In genomic region chr1:60625698-60626486, GRCm38 (mm10) we compare ENCODE assay signal across 15 mouse cellular contexts. TPM values are rescaled to one million over a fixed set of nuclear protein-coding genes. Genes with fewer than 3 reads are reported as not detected.
DNase-seq lines count a peak whose midpoint lies in the region; ATAC-seq and TF ChIP-seq lines count a peak whose summit lies in the region.
"Had no signal": no experiment of that assay in that cellular context is flagged by ENCODE, and none has a peak within 500 bp of the region (broad histone marks: within the 10 kb centered on the region; RNA-seq: fewer than 3 reads in every experiment).

No protein-coding gene starts in this region.

- H3K4me3 ChIP-seq in E14TG2a.4 (replicated peaks; ENCODE audit: low read length): peak overlapping the region; percentile 30; the same call in 1 of the 2 replicates
- H3K4me3 ChIP-seq in midbrain, embryonic 14.5 days (replicated peaks; ENCODE audit: low read depth, low read length): no peak overlapping the region
- H3K4me3 ChIP-seq in kidney, embryonic 14.5 days (ENCODE audit: low read length): no peak overlapping the region
- H3K4me3 ChIP-seq: heart, embryonic 15.5 days; kidney, embryonic 15.5 days; limb, embryonic 12.5 days had no signal

- H3K9me3 ChIP-seq in E14TG2a.4 (ENCODE audit: low read length): no peaks in the 10 kb centered on the region
- no peaks in the 10 kb centered on the region for H3K9me3 ChIP-seq in midbrain, embryonic 14.5 days (ENCODE audit: control insufficient read depth, low read length)
- H3K9me3 ChIP-seq in kidney, embryonic 14.5 days (ENCODE audit: control insufficient read depth, low read length): no peaks in the 10 kb centered on the region
- H3K9me3 ChIP-seq: G1E; heart, embryonic 15.5 days; kidney, embryonic 15.5 days; limb, embryonic 12.5 days had no signal

- H3K4me1 ChIP-seq in E14TG2a.4 (replicated peaks; ENCODE audit: low read depth, low read length): peaks cover 6% of the 10 kb centered on the region; the same call in 1 of the 2 replicates
- peaks cover 17% of the 10 kb centered on the region for H3K4me1 ChIP-seq in midbrain, embryonic 14.5 days (ENCODE audit: control insufficient read depth, insufficient read depth, low read length)
- H3K4me1 ChIP-seq in kidney, embryonic 14.5 days (ENCODE audit: control insufficient read depth, insufficient read depth, low read length): no peaks in the 10 kb centered on the region; the same call in 1 of the 2 replicates

- H3K9ac ChIP-seq in midbrain, embryonic 14.5 days (replicated peaks; ENCODE audit: low read length): no peak overlapping the region
- no peak overlapping the region for H3K9ac ChIP-seq in kidney, embryonic 14.5 days (ENCODE audit: low read depth, low read length)
- H3K9ac ChIP-seq: heart, embryonic 15.5 days; kidney, embryonic 15.5 days; limb, embryonic 12.5 days had no signal

- H3K27me3 ChIP-seq in E14TG2a.4 (ENCODE audit: insufficient read depth, low read length): no peaks in the 10 kb centered on the region
- H3K27me3 ChIP-seq in midbrain, embryonic 14.5 days (ENCODE audit: control insufficient read depth, insufficient read depth, low read length): no peaks in the 10 kb centered on the region
- H3K27me3 ChIP-seq in kidney, embryonic 14.5 days (ENCODE audit: control insufficient read depth, insufficient read depth, low read length): no peaks in the 10 kb centered on the region
- H3K27me3 ChIP-seq: heart, embryonic 15.5 days; kidney, embryonic 15.5 days; limb, embryonic 12.5 days had no signal

- TF ChIP-seq CTCF in E14TG2a.4 (conservative IDR thresholded peaks at IDR 0.05; ENCODE audit: low read length): no peak

- H3K4me2 ChIP-seq in midbrain, embryonic 14.5 days (ENCODE audit: low read length): peak overlapping the region; percentile 15; the same call in 1 of the 2 replicates
- no peak overlapping the region for H3K4me2 ChIP-seq in kidney, embryonic 14.5 days (replicated peaks; ENCODE audit: low read depth, low read length)
- H3K4me2 ChIP-seq: heart, embryonic 15.5 days; kidney, embryonic 15.5 days; limb, embryonic 12.5 days had no signal

- 62% methylated on average over 15 of the region's 17 CpGs for WGBS in midbrain, embryonic 14.5 days
- WGBS in kidney, embryonic 14.5 days: 50% methylated on average over 17 of the region's 17 CpGs

- H3K27ac ChIP-seq in midbrain, embryonic 14.5 days (replicated peaks; ENCODE audit: low read depth, low read length): peak overlapping the region; percentile 66
- no peak overlapping the region for H3K27ac ChIP-seq in kidney, embryonic 14.5 days (ENCODE audit: low read depth, low read length)
- H3K27ac ChIP-seq: heart, embryonic 15.5 days; kidney, embryonic 15.5 days; limb, embryonic 12.5 days had no signal

- ATAC-seq in midbrain, embryonic 14.5 days (ENCODE audit: low FRiP score, low TSS enrichment): peak; percentile 53
- no peak for ATAC-seq in kidney, embryonic 14.5 days (ENCODE audit: low FRiP score, low TSS enrichment)
- ATAC-seq: lung, postnatal 0 days had no signal

- H3K36me3 ChIP-seq in E14TG2a.4 (ENCODE audit: insufficient read depth, low read length): no peaks in the 10 kb centered on the region
- no peaks in the 10 kb centered on the region for H3K36me3 ChIP-seq in midbrain, embryonic 14.5 days (ENCODE audit: control insufficient read depth, insufficient read depth, low read length)
- no peaks in the 10 kb centered on the region for H3K36me3 ChIP-seq in kidney, embryonic 14.5 days (ENCODE audit: control insufficient read depth, insufficient read depth, low read length)
- H3K36me3 ChIP-seq: G1E; heart, embryonic 15.5 days; kidney, embryonic 15.5 days; limb, embryonic 12.5 days had no signal

- peak; percentile 14 for DNase-seq in embryo, embryonic 10 days (ENCODE audit: low spot score)
- no peak for DNase-seq in embryo, embryonic 11 days
- peak; percentile 16 to 22 for DNase-seq in frontal cortex, postnatal 36 days (ENCODE audit: low spot score in 2 of 2)
- peak; percentile 57 for DNase-seq in midbrain, embryonic 14.5 days
- no peak for DNase-seq in kidney, postnatal 10 days
- DNase-seq in gastrocnemius, postnatal 4 days (ENCODE audit: low spot score in 2 of 2): no peak
- DNase-seq: adrenal gland, postnatal 25 days; cerebellum, postnatal 14 days had no signal

RNA-seq across cellular contexts. Expression of gene Raph1, which starts 59.0 kb away (rescaled TPM):
- polyA plus RNA-seq in midbrain, embryonic 14.5 days (2014; fragmentation: Nextera tagmentation; extraction: Ambion mirVana): 25.5 and 30.1 TPM in 2 replicates
- polyA plus RNA-seq in kidney, embryonic 14.5 days (2014; fragmentation: Nextera tagmentation; extraction: Ambion mirVana): 34.7 and 45.1 TPM in 2 replicates
- total RNA-seq in gastrocnemius, postnatal 4 days (2021): 100 to 1,000 TPM; 102 to 116 TPM
- polyA plus RNA-seq: G1E had no signal

Comparison
In these comparisons a context has a peak if more than half of its experiments do, and no peak if none do; other contexts are left out.
1. DNase-seq: peak in embryo, embryonic 10 days (single experiment), frontal cortex, postnatal 36 days (2 of 2) and midbrain, embryonic 14.5 days (single experiment); none in embryo, embryonic 11 days (single experiment), kidney, postnatal 10 days (single experiment) and gastrocnemius, postnatal 4 days (0 of 2).